Mouse (Mus musculus) inflammation-experienced regulatory T-cells, adult 16 weeks (primary cell): ENCODE results near the gene Cdk10. TPM values are rescaled to one million over a fixed set of nuclear protein-coding genes. Genes with fewer than 3 reads are reported as not detected.

ENCODE experiments used
- polyA plus RNA-seq: library from polyadenylated mRNA; unstranded; fragments of 100-300 nt; shearing (Covaris generic); gene quantifications from one replicate; pipeline ENCODE4 v1.2.1, GENCODE M21; 2017

Gene Cdk10
- 27.9 TPM for polyA plus RNA-seq

GRCm38 (mm10) chr8:123224278-123225266, at the start of gene Cdk10:
Gene Cdk10, plus strand, starts transcription at chr8:123224842.

GRCm38 (mm10) chr8:123185566-123186409, 38.9 kb upstream of the Cdk10 start, which contains the start of gene Dpep1:
Gene Dpep1, plus strand, starts transcription at chr8:123186242.

GRCm38 (mm10) chr8:123212321-123213117, 12.1 kb upstream of the Cdk10 start, which contains the start of the genes Chmp1a and Spata33:
Gene Chmp1a, minus strand, starts transcription at chr8:123212763.
Gene Spata33, plus strand, starts transcription at chr8:123212832.

DNA sequence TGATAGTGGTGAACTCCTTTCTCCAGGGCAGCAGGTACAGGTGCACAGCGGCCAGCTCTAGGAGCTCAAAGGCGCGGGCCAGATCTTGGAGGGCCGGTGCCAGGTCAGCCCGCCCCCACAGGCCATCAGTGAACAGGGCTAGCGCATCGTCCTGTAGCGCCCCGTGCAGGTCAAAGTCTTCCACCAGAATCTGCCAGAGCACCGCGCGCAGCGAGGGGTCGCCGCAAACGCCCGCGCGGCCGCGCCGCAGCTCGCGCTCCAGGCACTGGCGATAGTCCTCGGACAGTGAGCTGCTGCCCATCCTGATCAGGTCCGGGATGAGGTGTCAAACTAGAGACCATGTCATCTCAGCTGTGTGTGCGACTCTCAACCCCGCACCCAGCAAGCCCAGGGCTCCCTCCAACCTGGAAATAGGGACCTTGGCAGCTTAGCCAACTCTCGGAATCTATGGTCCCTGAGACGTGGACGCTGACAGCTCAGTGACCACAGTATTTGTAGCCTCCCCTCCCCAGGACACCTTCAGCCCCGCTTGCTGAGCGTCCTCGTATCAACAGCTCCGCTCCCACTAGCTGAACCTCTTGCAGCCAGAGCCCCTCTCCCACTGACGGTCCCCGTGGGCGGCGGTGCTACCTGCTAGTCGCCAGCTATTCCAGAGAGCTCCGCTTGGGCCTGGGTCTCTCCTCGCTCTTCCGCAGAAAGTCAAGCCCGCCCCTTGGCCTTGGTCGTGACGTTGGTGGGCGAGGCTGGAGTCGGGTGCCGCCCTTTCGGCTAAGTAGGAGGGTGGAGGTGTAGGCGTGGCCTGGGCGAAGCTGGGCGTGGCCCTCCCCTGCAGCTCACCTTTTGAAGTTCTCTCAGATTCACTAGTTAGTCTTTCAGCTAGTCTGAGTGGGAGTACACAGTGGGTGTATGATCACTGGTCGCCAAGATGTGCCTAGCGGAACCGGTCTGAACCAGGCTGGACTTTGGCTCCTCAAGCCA, 11.2 kb downstream of the Cdk10 start, which contains the start of gene Spata2l:
TSS of gene Spata2l (minus strand) at position 714 of the 978 bp plus-strand sequence.

DNA sequence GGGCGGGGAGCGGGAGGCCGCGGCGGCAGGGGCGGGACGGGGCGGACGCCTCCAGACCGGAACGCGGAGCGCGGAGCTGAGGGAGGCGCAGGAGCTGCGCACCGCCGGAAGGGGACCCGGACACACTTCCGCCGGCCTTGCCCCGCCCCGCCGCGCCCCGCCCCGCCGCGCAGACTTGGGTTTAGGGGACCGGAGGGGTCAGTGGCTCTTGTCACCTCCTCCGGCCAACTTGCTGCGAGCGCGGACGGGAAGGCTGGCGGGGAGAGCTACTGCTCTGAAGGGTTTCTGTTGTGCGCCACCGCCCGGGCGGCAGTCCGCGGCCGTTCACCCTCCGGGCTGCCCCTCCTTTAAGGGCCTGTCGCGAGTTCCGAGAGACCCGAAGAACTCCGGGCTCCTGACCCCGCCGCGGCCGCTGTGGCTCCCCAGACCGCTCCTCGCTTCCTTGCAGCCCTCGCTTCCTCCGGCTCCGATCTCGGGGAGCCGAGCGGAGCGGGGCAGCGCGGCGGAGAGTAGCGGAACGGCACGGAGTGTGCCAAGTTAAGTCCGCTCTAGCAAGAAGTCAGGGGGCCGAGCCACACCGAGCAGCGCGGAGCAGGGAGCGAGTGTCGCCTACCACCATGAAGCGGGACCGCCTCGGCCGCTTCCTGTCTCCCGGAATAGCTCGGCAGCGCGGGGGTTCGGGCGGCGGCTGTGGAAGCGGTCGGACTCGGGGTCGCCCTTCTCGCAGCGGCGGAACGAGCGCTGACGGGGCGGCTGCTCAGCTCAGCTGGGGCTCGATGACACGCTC, 29.6 kb downstream of the Cdk10 start, which contains the start of the genes Zfp276 and Vps9d1:
TSS of gene Zfp276 (plus strand) at position 97 of the 787 bp plus-strand sequence.
TSS of gene Vps9d1 (minus strand) at position 250 of the 787 bp plus-strand sequence.

Other genes starting within 250 kb of the Cdk10 start
- gene Ankrd11, start 182.6 kb upstream of the Cdk10 start, polyA plus RNA-seq = 51.2 TPM
- gene Spg7, start 161.9 kb upstream of the Cdk10 start, polyA plus RNA-seq = 16.3 TPM
- 821 TPM for gene Rpl13, start 122.5 kb upstream of the Cdk10 start, polyA plus RNA-seq
- 1.9 TPM for gene Cpne7, start 107.5 kb upstream of the Cdk10 start, polyA plus RNA-seq
- not detected for gene Sult5a1, start 66.5 kb upstream of the Cdk10 start, polyA plus RNA-seq
- not detected for gene Dpep1, start 38.6 kb upstream of the Cdk10 start, polyA plus RNA-seq
- gene Chmp1a, start 12.1 kb upstream of the Cdk10 start, polyA plus RNA-seq = 266 TPM
- gene Spata33, start 12.0 kb upstream of the Cdk10 start, polyA plus RNA-seq = not detected
- 12.4 TPM for gene Spata2l, start 11.4 kb downstream of the Cdk10 start, polyA plus RNA-seq
- 31.9 TPM for gene Zfp276, start 29.4 kb downstream of the Cdk10 start, polyA plus RNA-seq
- 21.4 TPM for gene Vps9d1, start 29.5 kb downstream of the Cdk10 start, polyA plus RNA-seq
- gene Fanca, start 93.7 kb downstream of the Cdk10 start, polyA plus RNA-seq = 13.9 TPM
- gene Spire2, start 107.9 kb downstream of the Cdk10 start, polyA plus RNA-seq = not detected
- gene Tcf25, start 148.9 kb downstream of the Cdk10 start, polyA plus RNA-seq = 350 TPM
- not detected for gene Mc1r, start 182.3 kb downstream of the Cdk10 start, polyA plus RNA-seq
- gene Tubb3, start 186.6 kb downstream of the Cdk10 start, polyA plus RNA-seq = not detected
- gene Def8, start 198.7 kb downstream of the Cdk10 start, polyA plus RNA-seq = 17.4 TPM